Mouse (Mus musculus) small intestine, adult 2 months (tissue): ENCODE measurements at regions not wholly inside any gene's neighbourhood (a gene's known extent, or its start where the extent isn't known, plus 50 kb on each side); places are given as distances from the start of the nearest gene placed in this dataset.
"Not testable (repeated sequence)": the region's sequence is repeated elsewhere in the genome, so short reads cannot be mapped to it uniquely, and the experiment has no call there.

ENCODE experiments used
- H3K27ac ChIP-seq: fragments of 200-500 bp; 2 replicates; pipeline ENCODE4 v1.5.1; 2012; ENCODE audit warnings: low read depth, low read length, control low read depth, inconsistent platforms; ENCODE audit not compliant: insufficient read depth
- H3K27me3 ChIP-seq: fragments of 200-500 bp; 2 replicates; pipeline ENCODE4 v1.6.1; 2012; ENCODE audit warnings: mild to moderate bottlenecking, moderate library complexity, low read length, inconsistent platforms; ENCODE audit not compliant: control insufficient read depth, insufficient read depth
- H3K36me3 ChIP-seq: fragments of 200-500 bp; 2 replicates; pipeline ENCODE4 v1.6.1; 2012; ENCODE audit warnings: mild to moderate bottlenecking, low read length, control low read depth, inconsistent platforms; ENCODE audit not compliant: control insufficient read depth, insufficient read depth
- H3K4me1 ChIP-seq: fragments of 200-500 bp; 2 replicates; pipeline ENCODE4 v1.6.1; 2012; ENCODE audit warnings: low read length, inconsistent platforms, mixed read lengths; ENCODE audit not compliant: control insufficient read depth, insufficient read depth, insufficient read length
- H3K4me3 ChIP-seq: fragments of 200-500 bp; 2 replicates; pipeline ENCODE4 v1.5.1; 2012; ENCODE audit warnings: low read depth, mild to moderate bottlenecking, control low read depth, inconsistent platforms, low read length, moderate library complexity
- CTCF ChIP-seq: fragments of 200-500 bp; IDR thresholded peaks from 2 replicates; pipeline ENCODE4 v1.5.1; 2012; ENCODE audit warnings: low read depth, mild to moderate bottlenecking, control low read depth, inconsistent platforms, low read length, moderate library complexity, mixed read lengths; ENCODE audit not compliant: insufficient replicate concordance, insufficient read length; ENCODE audit errors: extremely low read depth
- POLR2A ChIP-seq: fragments of 200-500 bp; IDR thresholded peaks from 2 replicates; pipeline ENCODE4 v1.6.1; 2012; ENCODE audit warnings: low read depth, mild to moderate bottlenecking, control low read depth, inconsistent platforms, low read length, moderate library complexity
- WGBS: fragments of 180-500 bp; shearing (Covaris S2); methylation state at CpG from one replicate; pipeline ENCODE4 v1.1.7; 2018; 5-methylcytosine and 5-hydroxymethylcytosine counted together

- Histone ChIP-seq H3K36me3 (no peaks in the 10 kb centered on the region), H3K27ac (no peak overlapping the region), H3K27me3 (no peaks in the 10 kb centered on the region), H3K4me1 (no peaks in the 10 kb centered on the region), H3K4me3 (no peak overlapping the region)
- WGBS = 67% methylated on average over 1 of the region's 1 CpGs
- TF ChIP-seq POLR2A (no peak), CTCF (no peak)
Observed at GRCm38 (mm10) chr16:19060343-19060742, 183.5 kb downstream of the Hira start.

- TF ChIP-seq CTCF (no peak), POLR2A (no peak)
Observed at GRCm38 (mm10) chr16:19061796-19062195, 185.0 kb downstream of the Hira start.

GRCm38 (mm10) chr16:19062557-19063400 is 185.9 kb downstream of the Hira start:
- WGBS = 58% methylated on average over 3 of the region's 3 CpGs
- H3K27me3 ChIP-seq = no peaks in the 10 kb centered on the region
- peak overlapping the region; percentile 35; the same call in 1 of the 2 replicates for H3K27ac ChIP-seq
- H3K4me1 ChIP-seq = no peaks in the 10 kb centered on the region
- H3K4me3 ChIP-seq = no peak overlapping the region
- TF ChIP-seq CTCF (no peak), POLR2A (no peak)
- H3K36me3 ChIP-seq = no peaks in the 10 kb centered on the region

More at GRCm38 (mm10) chr16:19061796-19062195, 185.0 kb downstream of the Hira start:
- Histone ChIP-seq H3K36me3 (no peaks in the 10 kb centered on the region), H3K27ac (peak overlapping the region; percentile 53), H3K27me3 (no peaks in the 10 kb centered on the region), H3K4me3 (no peak overlapping the region), H3K4me1 (no peaks in the 10 kb centered on the region)
- WGBS = 79% methylated on average over 3 of the region's 3 CpGs

- Histone ChIP-seq H3K27me3 (no peaks in the 10 kb centered on the region), H3K4me1 (no peaks in the 10 kb centered on the region), H3K27ac (peak overlapping the region; percentile 35; the same call in 1 of the 2 replicates), H3K36me3 (no peaks in the 10 kb centered on the region), H3K4me3 (no peak overlapping the region)
- no peak for TF ChIP-seq CTCF
Observed at GRCm38 (mm10) chr16:19063401-19063762, 186.5 kb downstream of the Hira start.

GRCm38 (mm10) chr16:19064397-19064796 is 187.6 kb downstream of the Hira start:
- TF ChIP-seq POLR2A (no peak), CTCF (no peak)
- Histone ChIP-seq H3K4me1 (no peaks in the 10 kb centered on the region), H3K4me3 (no peak overlapping the region)

GRCm38 (mm10) chr16:19065543-19066141 is 188.8 kb downstream of the Hira start:
- Histone ChIP-seq H3K36me3 (no peaks in the 10 kb centered on the region), H3K4me3 (peak overlapping the region; percentile 21; the same call in 1 of the 2 replicates), H3K4me1 (no peaks in the 10 kb centered on the region), H3K27ac (peak overlapping the region; percentile 59), H3K27me3 (no peaks in the 10 kb centered on the region)
- 61% methylated on average over 2 of the region's 2 CpGs for WGBS
- TF ChIP-seq POLR2A (no peak), CTCF (no peak)

More at GRCm38 (mm10) chr16:19064397-19064796, 187.6 kb downstream of the Hira start:
- H3K27me3 ChIP-seq = no peaks in the 10 kb centered on the region
- 0 out of 2 replicates have a peak overlapping the region, but pooled peaks have one; percentile 34 for H3K27ac ChIP-seq
- H3K36me3 ChIP-seq = no peaks in the 10 kb centered on the region

- H3K27me3 ChIP-seq = no peaks in the 10 kb centered on the region
- H3K4me1 ChIP-seq = no peaks in the 10 kb centered on the region
- 39% methylated on average over 3 of the region's 3 CpGs for WGBS
- no peaks in the 10 kb centered on the region for H3K36me3 ChIP-seq
- H3K4me3 ChIP-seq = no peak overlapping the region
- no peak for TF ChIP-seq CTCF
- TF ChIP-seq POLR2A = no peak
- peak overlapping the region; percentile 67 for H3K27ac ChIP-seq
Observed at GRCm38 (mm10) chr16:19066700-19067310, 190.0 kb downstream of the Hira start.

- WGBS = 64% methylated on average over 8 of the region's 8 CpGs
Observed at GRCm38 (mm10) chr16:19083503-19083902, 206.7 kb downstream of the Hira start.

More at GRCm38 (mm10) chr16:19083503-19083902, 206.7 kb downstream of the Hira start:
- H3K27ac ChIP-seq, H3K4me3 ChIP-seq, H3K36me3 ChIP-seq, H3K27me3 ChIP-seq, H3K4me1 ChIP-seq: not testable (repeated sequence)
